Mouse (Mus musculus) mammary gland, adult 2 months (tissue): ENCODE results near the gene Olfr1471. TPM values are rescaled to one million over a fixed set of nuclear protein-coding genes. Genes with fewer than 3 reads are reported as not detected.

ENCODE experiments used
- polyA plus RNA-seq: library from polyadenylated mRNA; depleted of rRNA; stranded (reverse); fragments of >200 nt; gene quantifications from 2 replicates; pipeline ENCODE4 v1.2.3, GENCODE M21; 2012; ENCODE audit warnings: low replicate concordance; rRNA removed

Gene Olfr1471
- not detected in 2 replicates for polyA plus RNA-seq

GRCm38 (mm10) chr19:13443109-13443508 lies at the start of gene Olfr1471:
TSS of gene Olfr1471 (plus strand) at chr19:13443409.

GRCm38 (mm10) chr19:13407549-13407948 lies 35.7 kb upstream of the Olfr1471 start, which contains the start of gene Olfr1469:
TSS of gene Olfr1469 (plus strand) at chr19:13407849.

GRCm38 (mm10) chr19:13455986-13456385 lies 12.8 kb downstream of the Olfr1471 start, which contains the start of gene Olfr1472:
TSS of gene Olfr1472 (minus strand) at chr19:13456086.

GRCm38 (mm10) chr19:13469265-13469664 lies 26.1 kb downstream of the Olfr1471 start, which contains the start of gene Olfr1474:
TSS of gene Olfr1474 (plus strand) at chr19:13469565.

GRCm38 (mm10) chr19:13480096-13480495 lies 36.9 kb downstream of the Olfr1471 start, which contains the start of gene Olfr1475:
TSS of gene Olfr1475 (minus strand) at chr19:13480196.

GRCm38 (mm10) chr19:13500246-13500645 lies 57.0 kb downstream of the Olfr1471 start, which contains the start of gene Olfr1477:
TSS of gene Olfr1477 (plus strand) at chr19:13500546.

Other genes starting within 250 kb of the Olfr1471 start
- not detected in 2 replicates for gene Olfr1463, start 212.1 kb upstream of the Olfr1471 start, polyA plus RNA-seq
- gene Olfr1465, start 127.9 kb upstream of the Olfr1471 start, polyA plus RNA-seq: not detected in 2 replicates
- not detected in 2 replicates for gene Olfr1466, start 104.5 kb upstream of the Olfr1471 start, polyA plus RNA-seq
- not detected in 2 replicates for gene Olfr1467, start 81.2 kb upstream of the Olfr1471 start, polyA plus RNA-seq
- gene Olfr1469, start 35.6 kb upstream of the Olfr1471 start, polyA plus RNA-seq: not detected in 2 replicates
- gene Olfr1472, start 12.7 kb downstream of the Olfr1471 start, polyA plus RNA-seq: not detected in 2 replicates
- not detected in 2 replicates for gene Olfr1474, start 26.2 kb downstream of the Olfr1471 start, polyA plus RNA-seq
- not detected in 2 replicates for gene Olfr1475, start 36.8 kb downstream of the Olfr1471 start, polyA plus RNA-seq
- not detected in 2 replicates for gene Olfr1477, start 57.1 kb downstream of the Olfr1471 start, polyA plus RNA-seq
- not detected in 2 replicates for gene Olfr1480, start 84.5 kb downstream of the Olfr1471 start, polyA plus RNA-seq
- gene Olfr1484, start 140.1 kb downstream of the Olfr1471 start, polyA plus RNA-seq: not detected in 2 replicates
- not detected in 2 replicates for gene Olfr1487, start 174.0 kb downstream of the Olfr1471 start, polyA plus RNA-seq
- gene Olfr1489, start 188.2 kb downstream of the Olfr1471 start, polyA plus RNA-seq: not detected in 2 replicates
- not detected in 2 replicates for gene Olfr1490, start 207.7 kb downstream of the Olfr1471 start, polyA plus RNA-seq